ENCODE assay signal across 7 mouse cellular contexts in genomic region chr5:124353726-124354547, GRCm38 (mm10). TPM values are rescaled to one million over a fixed set of nuclear protein-coding genes. Genes with fewer than 3 reads are reported as not detected.
DNase-seq lines count a peak whose midpoint lies in the region; ATAC-seq and TF ChIP-seq lines count a peak whose summit lies in the region.

No protein-coding gene starts in this region.

- no peaks in the 10 kb centered on the region for H3K9me3 ChIP-seq in forebrain, embryonic 16.5 days (ENCODE audit: control insufficient read depth, low read length)
- no peaks in the 10 kb centered on the region for H3K9me3 ChIP-seq in hindbrain, embryonic 14.5 days (ENCODE audit: control insufficient read depth, low read length)
- no peaks in the 10 kb centered on the region for H3K9me3 ChIP-seq in midbrain, postnatal 0 days (ENCODE audit: low read length)
- H3K9me3 ChIP-seq in stomach, embryonic 15.5 days, result no peaks in the 10 kb centered on the region

- peaks cover 10% of the 10 kb centered on the region; the same call in 1 of the 2 replicates for H3K79me2 ChIP-seq in liver, adult 2 months (ENCODE audit: control insufficient read depth, insufficient read depth, low read length)

- peak; percentile 79 for DNase-seq in MN1 (ENCODE audit: low spot score)
- peak; percentile 53 for DNase-seq in hindbrain, embryonic 14.5 days (ENCODE audit: low spot score)
- DNase-seq in liver, adult 2 months (ENCODE audit: extremely low read depth, low read depth, low spot score), result no peak
- peak; percentile 56 for DNase-seq in midbrain, postnatal 0 days (ENCODE audit: low spot score)

- H3K27me3 ChIP-seq in forebrain, embryonic 16.5 days (replicated peaks; ENCODE audit: control insufficient read depth, insufficient read depth, low read length), result no peaks in the 10 kb centered on the region
- no peaks in the 10 kb centered on the region for H3K27me3 ChIP-seq in hindbrain, embryonic 14.5 days (ENCODE audit: control insufficient read depth, insufficient read depth, low read length)
- no peaks in the 10 kb centered on the region for H3K27me3 ChIP-seq in liver, adult 2 months (ENCODE audit: control insufficient read depth, insufficient read depth, low read length)
- H3K27me3 ChIP-seq in midbrain, postnatal 0 days (ENCODE audit: insufficient read depth, low read length), result no peaks in the 10 kb centered on the region
- no peaks in the 10 kb centered on the region for H3K27me3 ChIP-seq in stomach, embryonic 15.5 days (replicated peaks)

- peak overlapping the region; percentile 91 for H3K4me2 ChIP-seq in forebrain, embryonic 16.5 days (ENCODE audit: low read length)
- H3K4me2 ChIP-seq in hindbrain, embryonic 14.5 days (replicated peaks), result peak overlapping the region; percentile 81
- peak overlapping the region; percentile 89 for H3K4me2 ChIP-seq in midbrain, postnatal 0 days (ENCODE audit: low read depth, low read length, poor library complexity, severe bottlenecking)
- H3K4me2 ChIP-seq in stomach, embryonic 15.5 days, result peak overlapping the region; percentile 95

- WGBS in forebrain, embryonic 16.5 days, result under 1% methylated on average over 69 of the region's 132 CpGs
- 1% methylated on average over 78 of the region's 132 CpGs for WGBS in hindbrain, embryonic 14.5 days
- under 1% methylated on average over 83 of the region's 132 CpGs for WGBS in liver, adult 2 months
- under 1% methylated on average over 36 of the region's 132 CpGs for WGBS in midbrain, postnatal 0 days
- under 1% methylated on average over 82 of the region's 132 CpGs for WGBS in stomach, embryonic 15.5 days

- peaks cover 10% of the 10 kb centered on the region for H3K4me1 ChIP-seq in brown adipose tissue, adult 24 weeks (ENCODE audit: control insufficient read depth, insufficient read depth, insufficient read length, low read length)
- H3K4me1 ChIP-seq in forebrain, embryonic 16.5 days (replicated peaks; ENCODE audit: control insufficient read depth, insufficient read depth, low read length), result peaks cover 38% of the 10 kb centered on the region
- peaks cover 26% of the 10 kb centered on the region for H3K4me1 ChIP-seq in hindbrain, embryonic 14.5 days (replicated peaks; ENCODE audit: control insufficient read depth, insufficient read depth, low read length)
- H3K4me1 ChIP-seq in liver, adult 2 months (ENCODE audit: control insufficient read depth, insufficient read depth, low read length), result peaks cover 6% of the 10 kb centered on the region; the same call in 1 of the 2 replicates
- peaks cover 11% of the 10 kb centered on the region for H3K4me1 ChIP-seq in midbrain, postnatal 0 days (ENCODE audit: insufficient read depth, low read length)
- peaks cover 23% of the 10 kb centered on the region for H3K4me1 ChIP-seq in stomach, embryonic 15.5 days

- ATAC-seq in forebrain, embryonic 16.5 days, result 0 out of 2 replicates have a peak, but pooled peaks have one; percentile 4
- 0 out of 2 replicates have a peak, but pooled peaks have one; percentile 0 for ATAC-seq in hindbrain, embryonic 14.5 days (ENCODE audit: low FRiP score)
- no peak for ATAC-seq in midbrain, postnatal 0 days (ENCODE audit: low FRiP score)
- ATAC-seq in stomach, embryonic 15.5 days (ENCODE audit: insufficient read depth, low FRiP score, low read depth), result peak; percentile 6; the same call in 1 of the 2 replicates

- H3K4me3 ChIP-seq in brown adipose tissue, adult 24 weeks (ENCODE audit: insufficient read depth, low read depth, low read length), result peak overlapping the region; percentile 97
- H3K4me3 ChIP-seq in forebrain, embryonic 16.5 days (replicated peaks; ENCODE audit: low read length), result peak overlapping the region; percentile 76
- H3K4me3 ChIP-seq in hindbrain, embryonic 14.5 days (replicated peaks; ENCODE audit: low read length), result peak overlapping the region; percentile 89
- peak overlapping the region; percentile 96 for H3K4me3 ChIP-seq in liver, adult 2 months (ENCODE audit: insufficient read depth, low read depth, low read length)
- H3K4me3 ChIP-seq in midbrain, postnatal 0 days (ENCODE audit: low read depth, low read length), result peak overlapping the region; percentile 86
- H3K4me3 ChIP-seq in stomach, embryonic 15.5 days (replicated peaks), result peak overlapping the region; percentile 96

- no peak for TF ChIP-seq POLR2A in liver, adult 2 months (IDR thresholded peaks at IDR 0.05; ENCODE audit: extremely low read depth, insufficient read depth, low read length)

- peaks cover 4% of the 10 kb centered on the region; the same call in 1 of the 2 replicates for H3K36me3 ChIP-seq in forebrain, embryonic 16.5 days (ENCODE audit: control insufficient read depth, insufficient read depth)
- peaks cover 7% of the 10 kb centered on the region for H3K36me3 ChIP-seq in hindbrain, embryonic 14.5 days (replicated peaks; ENCODE audit: control insufficient read depth, insufficient read depth)
- H3K36me3 ChIP-seq in liver, adult 2 months (ENCODE audit: control insufficient read depth, insufficient read depth, low read length), result no peaks in the 10 kb centered on the region
- 0 out of 2 replicates have a peak, but pooled peaks cover 4% of the 10 kb centered on the region for H3K36me3 ChIP-seq in midbrain, postnatal 0 days (ENCODE audit: insufficient read depth, low read length)
- peaks cover 11% of the 10 kb centered on the region for H3K36me3 ChIP-seq in stomach, embryonic 15.5 days

- peak overlapping the region; percentile 93 for H3K9ac ChIP-seq in forebrain, embryonic 16.5 days (replicated peaks; ENCODE audit: low read depth, low read length)
- H3K9ac ChIP-seq in hindbrain, embryonic 14.5 days, result peak overlapping the region; percentile 97
- H3K9ac ChIP-seq in liver, adult 2 months (ENCODE audit: low read depth, low read length), result peak overlapping the region; percentile 100
- H3K9ac ChIP-seq in midbrain, postnatal 0 days (replicated peaks; ENCODE audit: low read length, poor library complexity, severe bottlenecking), result peak overlapping the region; percentile 79
- H3K9ac ChIP-seq in stomach, embryonic 15.5 days, result peak overlapping the region; percentile 79

- H3K27ac ChIP-seq in brown adipose tissue, adult 24 weeks (replicated peaks; ENCODE audit: low read depth, low read length), result peak overlapping the region; percentile 57
- H3K27ac ChIP-seq in forebrain, embryonic 16.5 days (ENCODE audit: low read length), result peak overlapping the region; percentile 99
- H3K27ac ChIP-seq in hindbrain, embryonic 14.5 days, result peak overlapping the region; percentile 93
- H3K27ac ChIP-seq in liver, adult 2 months (replicated peaks; ENCODE audit: insufficient read depth, low read depth, low read length), result peak overlapping the region; percentile 70
- peak overlapping the region; percentile 94 for H3K27ac ChIP-seq in midbrain, postnatal 0 days (ENCODE audit: low read depth, low read length)
- peak overlapping the region; percentile 97 for H3K27ac ChIP-seq in stomach, embryonic 15.5 days

- peak; percentile 47; the same call in 1 of the 2 replicates for TF ChIP-seq CTCF in liver, adult 2 months (IDR thresholded peaks at IDR 0.05; ENCODE audit: low read depth, low read length)
- TF ChIP-seq CTCF in midbrain, postnatal 0 days (IDR thresholded peaks at IDR 0.05), result peak; percentile 59

RNA-seq across cellular contexts. Expression of gene Cdk2ap1, which starts 8.9 kb away (rescaled TPM):
- 61.9 and 82.3 TPM in 2 replicates for polyA plus RNA-seq in brown adipose tissue, adult 24 weeks (2012; ENCODE audit: insufficient read depth, insufficient read length, missing spikeins)
- polyA plus RNA-seq in forebrain, embryonic 16.5 days (2015; fragmentation: Nextera tagmentation; extraction: Ambion mirVana), result 60.5 and 74.2 TPM in 2 replicates
- 59.5 and 70.7 TPM in 2 replicates for polyA plus RNA-seq in hindbrain, embryonic 14.5 days (2014; fragmentation: Nextera tagmentation; extraction: Ambion mirVana)
- 13.4 and 14.2 TPM in 2 replicates for total RNA-seq in liver, adult 2 months (2014; rRNA removed)
- 33.5 and 38.2 TPM in 2 replicates for polyA plus RNA-seq in liver, adult 2 months (2012; rRNA removed)
- 104 and 164 TPM in 2 replicates for total RNA-seq in midbrain, postnatal 0 days (2014; rRNA removed)
- polyA plus RNA-seq in midbrain, postnatal 0 days (2015; fragmentation: Nextera tagmentation; extraction: Ambion mirVana), result 65.0 and 65.2 TPM in 2 replicates
- 130 and 165 TPM in 2 replicates for polyA plus RNA-seq in stomach, embryonic 15.5 days (2015; fragmentation: Nextera tagmentation; extraction: Ambion mirVana)

RNA-seq across cellular contexts. Expression of gene 2810006K23Rik, which starts 26.0 kb away (rescaled TPM):
- 17.1 and 19.3 TPM in 2 replicates for polyA plus RNA-seq in brown adipose tissue, adult 24 weeks (2012; ENCODE audit: insufficient read depth, insufficient read length, missing spikeins)
- 17.4 and 18.8 TPM in 2 replicates for polyA plus RNA-seq in forebrain, embryonic 16.5 days (2015; fragmentation: Nextera tagmentation; extraction: Ambion mirVana)
- polyA plus RNA-seq in hindbrain, embryonic 14.5 days (2014; fragmentation: Nextera tagmentation; extraction: Ambion mirVana), result 9.4 and 10.2 TPM in 2 replicates
- 6.3 and 7.3 TPM in 2 replicates for total RNA-seq in liver, adult 2 months (2014; rRNA removed)
- 5.1 and 5.3 TPM in 2 replicates for polyA plus RNA-seq in liver, adult 2 months (2012; rRNA removed)
- 9.0 and 9.4 TPM in 2 replicates for total RNA-seq in midbrain, postnatal 0 days (2014; rRNA removed)
- polyA plus RNA-seq in midbrain, postnatal 0 days (2015; fragmentation: Nextera tagmentation; extraction: Ambion mirVana), result 7.8 TPM in 2 replicates
- polyA plus RNA-seq in stomach, embryonic 15.5 days (2015; fragmentation: Nextera tagmentation; extraction: Ambion mirVana), result 16.2 and 16.4 TPM in 2 replicates

RNA-seq across cellular contexts. Expression of gene Mphosph9, which starts 26.2 kb away (rescaled TPM):
- polyA plus RNA-seq in brown adipose tissue, adult 24 weeks (2012; ENCODE audit: insufficient read depth, insufficient read length, missing spikeins), result 2.0 and 3.7 TPM in 2 replicates
- polyA plus RNA-seq in forebrain, embryonic 16.5 days (2015; fragmentation: Nextera tagmentation; extraction: Ambion mirVana), result 17.0 and 17.1 TPM in 2 replicates
- polyA plus RNA-seq in hindbrain, embryonic 14.5 days (2014; fragmentation: Nextera tagmentation; extraction: Ambion mirVana), result 10.1 and 12.6 TPM in 2 replicates
- total RNA-seq in liver, adult 2 months (2014; rRNA removed), result 2.3 and 3.4 TPM in 2 replicates
- polyA plus RNA-seq in liver, adult 2 months (2012; rRNA removed), result 0.54 and 1.1 TPM in 2 replicates
- 19.0 and 41.0 TPM in 2 replicates for total RNA-seq in midbrain, postnatal 0 days (2014; rRNA removed)
- polyA plus RNA-seq in midbrain, postnatal 0 days (2015; fragmentation: Nextera tagmentation; extraction: Ambion mirVana), result 6.6 and 9.6 TPM in 2 replicates
- polyA plus RNA-seq in stomach, embryonic 15.5 days (2015; fragmentation: Nextera tagmentation; extraction: Ambion mirVana), result 10.4 and 10.8 TPM in 2 replicates
